Mouse (Mus musculus) megakaryocyte, embryonic 14.5 days (primary cell): ENCODE data around the gene Egfr.

Experiments used
- FLI1 ChIP-seq: IDR thresholded peaks from 2 replicates; pipeline ENCODE4 v1.6.1; 2012; ENCODE audit warnings: low read length, inconsistent platforms, mixed read lengths
- GATA1 ChIP-seq: IDR thresholded peaks from 3 replicates; pipeline ENCODE4 v1.6.1; 2012; ENCODE audit warnings: mixed read lengths, low read length, inconsistent platforms, borderline replicate concordance

- TF ChIP-seq FLI1 (no peak), GATA1 (no peak)
Observed at GRCm38 (mm10) chr11:16781604-16782003, 29.6 kb downstream of the Egfr start.
